Mouse (Mus musculus): ENCODE measurements around the gene Aurkb.

The Aurkb gene

DNA sequence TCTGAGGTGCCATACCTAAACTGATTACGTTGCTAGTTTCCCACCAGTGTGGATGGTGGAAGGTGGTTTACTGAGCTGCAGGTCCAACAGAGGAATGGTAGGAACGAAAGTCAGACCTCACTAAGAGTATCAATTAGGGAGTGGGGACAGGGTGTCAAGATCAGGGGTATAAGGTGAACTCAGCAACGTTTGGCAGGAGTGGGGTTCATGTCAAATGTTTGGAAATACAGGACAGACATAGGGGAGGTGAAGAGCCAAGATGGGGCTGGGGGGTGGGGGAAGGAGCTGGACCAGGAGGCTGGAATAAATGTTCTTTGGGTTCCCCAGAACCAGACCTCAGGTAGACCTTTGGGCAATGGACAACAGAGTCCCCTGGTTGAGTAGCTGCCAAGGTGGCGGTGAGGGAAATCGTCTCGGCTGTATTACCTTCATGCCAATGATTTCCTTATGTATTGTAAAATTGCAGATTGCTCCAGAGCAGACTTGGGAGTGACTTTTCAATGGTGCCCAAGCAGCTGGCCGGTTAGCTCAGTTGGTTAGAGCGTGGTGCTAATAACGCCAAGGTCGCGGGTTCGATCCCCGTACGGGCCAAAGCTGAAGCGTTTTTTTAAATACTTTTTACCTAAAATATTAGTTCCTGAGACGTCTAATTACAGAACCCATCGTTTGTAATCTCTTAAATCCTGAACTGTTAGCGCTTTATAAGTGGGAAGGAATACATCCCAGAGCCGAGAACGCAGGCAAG lies 8.8 kb upstream of the Aurkb start:
- no peak for DNase-seq (ENCODE audit: low spot score)

GRCm38 (mm10) chr11:69037231-69038061 lies 8.0 kb upstream of the Aurkb start:
- DNase-seq (ENCODE audit: low spot score), result no peak

GRCm38 (mm10) chr11:69038173-69038572 lies 7.3 kb upstream of the Aurkb start:
- DNase-seq (ENCODE audit: low spot score), result no peak

- DNase-seq (ENCODE audit: low spot score), result no peak
Measured at GRCm38 (mm10) chr11:69046395-69046774, 938 bp downstream of the Aurkb start.

DNA sequence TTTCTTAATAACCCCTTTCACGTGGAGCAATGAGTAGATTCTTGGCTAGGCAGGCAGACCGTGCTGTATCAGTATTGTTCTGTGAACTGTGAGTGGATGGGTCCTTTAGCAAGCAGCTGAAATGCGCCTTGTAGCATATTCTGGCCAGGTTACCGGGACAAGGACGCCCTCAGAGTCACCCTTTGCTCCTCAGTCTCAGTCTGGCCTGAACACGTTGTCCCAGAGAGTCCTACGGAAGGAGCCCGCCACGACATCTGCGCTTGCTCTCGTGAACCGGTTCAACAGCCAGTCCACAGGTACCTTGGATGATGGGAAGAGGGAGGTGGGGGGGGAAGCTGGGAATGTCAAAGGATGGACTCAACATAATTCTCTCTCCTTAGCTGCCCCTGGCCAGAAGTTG lies 2.1 kb downstream of the Aurkb start:
- no peak for DNase-seq (ENCODE audit: low spot score)

DNA sequence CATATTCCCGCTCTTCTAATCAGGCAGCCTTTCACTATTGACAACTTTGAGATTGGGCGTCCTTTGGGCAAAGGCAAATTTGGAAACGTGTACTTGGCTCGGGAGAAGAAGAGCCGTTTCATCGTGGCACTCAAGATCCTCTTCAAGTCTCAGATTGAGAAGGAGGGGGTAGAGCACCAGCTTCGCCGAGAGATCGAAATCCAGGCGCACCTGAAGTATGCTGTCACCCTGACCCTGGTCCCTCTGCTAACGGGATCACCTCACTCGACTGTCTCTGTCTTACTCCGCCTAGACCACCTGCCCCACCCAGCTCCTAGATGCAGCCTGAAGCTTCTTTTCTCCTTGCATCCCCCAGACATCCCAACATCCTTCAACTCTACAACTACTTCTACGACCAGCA lies 2.7 kb downstream of the Aurkb start:
- DNase-seq (ENCODE audit: low spot score), result no peak

DNA sequence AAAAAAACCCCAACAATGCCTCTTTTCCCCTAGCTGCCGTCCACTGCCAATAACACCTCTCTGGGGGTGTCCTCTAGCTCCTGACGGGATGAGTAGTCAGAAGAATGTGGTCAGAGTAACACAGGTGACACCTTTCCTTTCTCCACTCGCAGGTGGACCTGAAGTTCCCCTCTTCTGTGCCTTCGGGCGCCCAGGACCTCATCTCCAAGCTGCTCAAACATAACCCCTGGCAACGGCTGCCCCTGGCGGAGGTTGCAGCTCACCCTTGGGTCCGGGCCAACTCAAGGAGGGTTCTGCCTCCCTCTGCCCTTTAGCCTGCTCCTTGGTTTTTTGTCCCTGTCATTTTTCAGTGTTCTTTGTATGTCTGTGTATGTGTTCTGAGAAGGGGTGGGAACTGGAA lies 5.3 kb downstream of the Aurkb start:
- DNase-seq (ENCODE audit: low spot score), result no peak

- no peak for DNase-seq (ENCODE audit: low spot score)
Measured at GRCm38 (mm10) chr11:69051771-69052170, 6.3 kb downstream of the Aurkb start.

DNA sequence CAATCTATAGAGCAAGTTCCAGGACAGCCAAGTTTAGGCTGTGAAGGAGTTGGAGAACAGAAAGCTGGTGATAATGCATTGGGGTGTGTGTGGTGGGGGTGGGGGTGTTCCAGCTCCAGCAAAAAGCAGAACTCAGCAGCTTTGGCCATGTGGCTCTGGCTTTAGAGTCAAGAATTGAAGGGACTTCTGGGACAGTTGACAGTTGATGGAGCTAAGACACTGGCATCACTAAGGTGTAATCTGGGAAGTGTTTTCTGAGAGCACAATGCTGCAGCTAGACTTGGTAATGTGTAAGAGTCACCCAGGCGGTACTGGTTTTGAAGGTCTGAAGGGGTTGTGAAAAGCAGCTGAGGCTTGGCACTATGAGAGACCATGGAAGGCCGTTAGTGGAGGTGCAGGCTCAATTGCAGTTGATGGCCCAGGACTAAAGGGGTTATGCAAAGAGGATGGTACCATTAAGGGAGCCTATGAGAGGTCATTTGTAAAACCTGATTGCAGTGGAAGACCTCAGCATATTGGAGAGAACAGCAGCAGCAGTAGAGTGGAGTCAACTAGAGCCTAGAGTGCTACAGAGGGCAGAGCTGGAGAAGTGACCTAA lies 7.5 kb downstream of the Aurkb start:
- no peak for DNase-seq (ENCODE audit: low spot score)

DNA sequence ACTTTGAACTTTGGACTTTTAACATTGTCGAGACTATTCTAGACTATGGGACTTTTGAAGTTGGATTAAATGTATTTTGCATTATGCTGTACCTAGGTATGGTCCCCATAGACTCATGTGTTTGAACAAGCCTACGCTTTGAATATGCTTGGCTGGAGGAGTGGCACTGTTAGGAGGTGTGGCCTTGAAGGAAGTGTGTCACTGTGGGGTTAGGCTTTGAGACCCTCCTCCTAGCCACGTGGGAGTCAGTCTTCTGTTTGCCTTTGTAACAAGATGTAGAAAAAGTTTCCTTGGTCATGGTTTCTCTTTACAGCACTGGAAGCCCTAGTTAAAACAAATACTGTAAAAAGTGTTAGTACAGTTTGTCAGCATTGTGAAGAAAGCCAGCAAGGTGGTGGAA lies 8.4 kb downstream of the Aurkb start:
- no peak for DNase-seq (ENCODE audit: low spot score)

DNA sequence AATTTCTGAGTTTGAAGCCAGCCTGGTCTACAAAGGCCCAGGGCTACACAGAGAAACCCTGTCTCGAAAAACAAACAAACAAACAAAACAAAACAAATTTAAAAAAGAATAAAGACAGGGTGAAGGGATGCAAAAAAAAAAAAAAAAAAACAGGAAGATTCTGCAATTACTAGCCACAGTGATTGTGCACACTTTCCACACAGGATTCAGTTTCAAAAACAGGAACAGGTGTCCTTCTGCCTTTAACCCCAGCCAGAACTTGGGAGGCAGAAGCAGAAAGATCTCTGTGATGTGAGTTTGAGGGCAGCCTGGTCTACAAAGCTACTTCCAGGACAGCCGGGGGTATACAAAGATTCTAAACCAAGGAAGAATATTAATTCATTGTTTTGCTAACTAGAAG lies 12.8 kb downstream of the Aurkb start:
- no peak for DNase-seq (ENCODE audit: low spot score)

GRCm38 (mm10) chr11:69058729-69059356 lies 13.4 kb downstream of the Aurkb start:
- DNase-seq (ENCODE audit: low spot score), result no peak

DNA sequence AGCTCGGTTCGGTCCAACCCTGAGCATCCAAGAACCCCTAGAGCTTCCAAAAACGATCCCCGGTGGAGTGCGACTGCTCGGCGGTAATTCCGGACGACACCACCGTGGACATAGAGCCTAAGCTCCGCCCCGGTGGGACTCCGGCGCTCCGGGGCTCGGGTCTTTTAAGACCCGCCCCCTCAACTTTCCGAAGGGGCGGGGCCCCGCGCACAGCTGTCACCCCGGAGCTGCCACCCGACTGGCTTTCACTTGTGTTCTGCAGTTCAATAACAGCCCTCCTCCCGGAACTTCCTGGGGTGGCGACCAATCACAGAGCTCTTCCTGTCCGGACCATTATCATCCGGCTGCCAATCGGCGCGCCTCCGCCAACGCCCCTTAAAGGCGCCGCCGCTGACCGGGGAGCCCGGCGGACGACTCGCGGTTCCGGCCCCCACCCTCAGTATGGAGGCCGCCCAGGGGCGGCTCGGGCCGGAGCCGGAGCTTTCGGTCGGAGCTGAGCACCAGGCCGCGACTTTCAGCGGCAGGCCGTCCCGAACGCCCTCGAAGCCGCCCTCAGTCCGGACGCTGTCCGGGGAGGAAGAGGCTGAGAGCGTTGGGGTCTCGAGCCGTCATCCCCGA lies 14.0 kb downstream of the Aurkb start, which contains the start of gene Borcs6:
TSS of gene Borcs6 (plus strand) at position 361 of the 618 bp plus-strand sequence.
- peak; percentile 73 for DNase-seq (ENCODE audit: low spot score)

DNA sequence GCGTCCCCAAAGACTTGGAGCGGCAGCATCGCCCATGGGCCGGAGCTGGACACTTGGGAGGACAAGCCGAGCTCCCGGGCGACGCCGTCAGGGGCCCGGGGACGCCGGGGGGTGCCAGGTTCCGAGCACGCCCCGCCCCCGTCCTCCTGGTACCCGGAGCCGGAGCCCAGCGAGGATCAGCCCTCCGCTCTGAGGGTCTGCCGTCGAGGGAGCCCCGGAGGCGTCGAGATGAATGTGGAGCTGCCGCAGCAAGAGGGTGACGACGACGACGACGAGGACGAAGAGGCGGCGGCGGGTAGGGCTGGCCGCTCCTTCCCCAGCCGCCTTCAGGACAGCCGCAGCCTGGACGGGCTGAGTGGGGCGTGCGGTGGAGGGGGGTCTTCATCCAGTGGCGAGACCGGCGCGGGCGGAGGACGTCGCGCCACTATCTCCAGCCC lies 14.5 kb downstream of the Aurkb start:
- DNase-seq (ENCODE audit: low spot score), result no peak

- no peak for DNase-seq (ENCODE audit: low spot score)
Measured at GRCm38 (mm10) chr11:69060448-69061254, 15.2 kb downstream of the Aurkb start.

DNA sequence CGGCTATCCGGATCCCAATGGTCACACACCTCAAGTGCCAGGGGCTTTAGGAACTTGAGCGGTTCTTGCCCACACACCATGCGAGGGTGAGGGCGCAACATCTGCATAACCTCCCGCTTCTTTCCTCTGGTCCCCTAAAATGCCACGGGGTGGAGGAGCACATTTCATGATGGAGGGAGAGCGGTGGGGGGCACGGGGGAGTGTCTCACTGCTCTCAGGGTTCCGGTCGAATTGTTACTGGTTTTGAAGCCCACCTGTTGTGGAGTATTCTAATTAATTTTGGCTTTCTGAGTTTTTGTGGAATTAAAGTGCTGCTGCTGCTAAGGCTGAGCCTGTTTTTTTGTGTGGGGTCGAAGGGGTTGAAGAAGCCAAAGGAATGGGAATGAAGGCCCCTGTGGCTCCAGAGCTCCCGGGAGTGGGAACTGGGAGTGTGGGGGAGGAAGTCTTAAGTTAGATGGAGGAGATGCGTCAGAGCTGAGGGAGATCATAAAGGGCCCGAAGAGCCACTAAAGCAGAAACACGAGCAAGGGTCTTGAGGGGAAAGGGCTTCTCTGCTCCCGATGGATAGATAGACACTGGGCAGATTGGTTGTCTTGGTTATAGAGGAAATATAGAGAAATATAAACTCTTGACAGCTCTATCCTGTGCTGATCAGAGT lies 15.9 kb downstream of the Aurkb start:
- DNase-seq (ENCODE audit: low spot score), result no peak

DNA sequence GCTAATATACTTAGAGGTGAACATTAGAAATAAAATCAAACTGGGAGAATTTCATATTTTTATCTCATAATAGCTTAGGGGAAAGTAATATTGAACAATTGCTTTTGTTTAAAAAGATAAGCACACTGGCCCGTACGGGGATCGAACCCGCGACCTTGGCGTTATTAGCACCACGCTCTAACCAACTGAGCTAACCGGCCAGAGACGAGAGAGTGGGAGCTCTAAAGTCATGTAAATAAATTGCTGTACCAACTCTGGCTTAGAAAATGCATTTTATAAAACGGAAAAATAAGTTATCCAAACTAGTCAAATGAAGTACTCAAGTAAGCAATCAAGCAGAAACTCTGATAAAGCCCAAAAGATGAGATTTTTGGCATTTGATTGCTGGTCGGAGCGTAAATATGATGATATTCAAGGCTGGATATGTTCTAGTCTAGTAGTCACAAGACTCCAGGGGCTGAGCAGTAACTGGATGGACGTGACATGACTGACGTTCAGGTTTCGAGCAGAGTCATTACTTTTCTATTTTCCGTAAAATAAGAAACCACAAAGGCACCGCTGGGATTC lies 16.8 kb downstream of the Aurkb start:
- DNase-seq (ENCODE audit: low spot score), result no peak

- peak; percentile 88 for DNase-seq (ENCODE audit: low spot score)
Measured at GRCm38 (mm10) chr11:69062761-69063224, 17.3 kb downstream of the Aurkb start.

GRCm38 (mm10) chr11:69063413-69064201 lies 18.2 kb downstream of the Aurkb start:
- DNase-seq (ENCODE audit: low spot score), result peak; percentile 64
